Mouse (Mus musculus): ENCODE measurements around the gene Mnat1. TPM values are rescaled to one million over a fixed set of nuclear protein-coding genes. Genes with fewer than 3 reads are reported as not detected.

Gene Mnat1
- polyA plus RNA-seq, 1 experiment: 4.4 TPM

GRCm38 (mm10) chr12:73294884-73295283, 171.4 kb downstream of the Mnat1 start:
- H3K4me1 ChIP-seq (ENCODE audit: control insufficient read depth, insufficient read depth, low read length): no peaks in the 10 kb centered on the region
- no peak for TF ChIP-seq POLR2A (IDR thresholded peaks at IDR 0.05; ENCODE audit: control insufficient read depth, low read depth, low read length)
- TF ChIP-seq CTCF (IDR thresholded peaks at IDR 0.05; ENCODE audit: control insufficient read depth, insufficient read depth, insufficient replicate concordance, low read depth, low read length): no peak
- H3K27ac ChIP-seq (ENCODE audit: control insufficient read depth, insufficient read depth, low read depth, low read length): no peak overlapping the region

DNA sequence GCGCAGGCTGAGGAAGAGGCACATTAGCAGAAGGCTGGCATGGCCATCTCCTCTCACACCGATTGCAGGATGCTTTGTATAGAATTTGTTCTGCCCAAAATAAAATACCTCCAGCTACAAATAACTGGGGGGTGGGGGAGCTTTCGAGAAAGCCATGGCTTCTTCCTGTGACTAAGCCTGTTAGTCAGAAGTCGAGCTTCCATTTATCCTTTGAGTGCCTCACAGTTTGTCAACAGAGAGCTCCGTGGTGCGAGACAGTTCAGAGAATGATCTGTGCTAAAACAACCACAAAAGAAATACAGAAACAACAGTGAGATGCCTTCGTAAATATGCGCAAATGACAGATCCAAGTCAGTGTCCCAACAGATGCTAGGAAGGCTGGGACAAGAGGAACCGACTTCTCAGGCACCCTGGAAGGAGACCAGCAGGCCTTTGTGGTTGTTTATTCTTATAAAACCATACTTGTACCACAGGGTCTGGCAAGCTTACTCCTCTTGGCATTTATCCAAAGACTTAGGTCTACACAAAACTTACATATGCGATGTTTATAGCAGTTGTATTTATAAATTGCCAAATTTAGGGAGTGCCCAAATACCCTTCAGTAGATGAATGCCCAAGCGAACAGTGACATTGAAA, 172.1 kb downstream of the Mnat1 start:
- Histone ChIP-seq H3K27ac (ENCODE audit: control insufficient read depth, insufficient read depth, low read depth, low read length) (no peak overlapping the region), H3K36me3 (ENCODE audit: control insufficient read depth, insufficient read depth, low read length) (peaks cover 5% of the 10 kb centered on the region), H3K27me3 (ENCODE audit: control insufficient read depth, insufficient read depth, low read length) (no peaks in the 10 kb centered on the region), H3K4me3 (ENCODE audit: control insufficient read depth, low read depth, low read length) (no peak overlapping the region), H3K4me1 (ENCODE audit: control insufficient read depth, insufficient read depth, low read length) (no peaks in the 10 kb centered on the region)
- TF ChIP-seq CTCF (IDR thresholded peaks at IDR 0.05; ENCODE audit: control insufficient read depth, insufficient read depth, insufficient replicate concordance, low read depth, low read length) (no peak), POLR2A (IDR thresholded peaks at IDR 0.05; ENCODE audit: control insufficient read depth, low read depth, low read length) (no peak)

More at GRCm38 (mm10) chr12:73294884-73295283, 171.4 kb downstream of the Mnat1 start:
- Histone ChIP-seq H3K27me3 (ENCODE audit: control insufficient read depth, insufficient read depth, low read length) (no peaks in the 10 kb centered on the region), H3K36me3 (ENCODE audit: control insufficient read depth, insufficient read depth, low read length) (peaks cover 5% of the 10 kb centered on the region), H3K4me3 (ENCODE audit: control insufficient read depth, low read depth, low read length) (no peak overlapping the region)

GRCm38 (mm10) chr12:73298621-73299020, 175.1 kb downstream of the Mnat1 start:
- H3K36me3 ChIP-seq (ENCODE audit: control insufficient read depth, insufficient read depth, low read length): peaks cover 4% of the 10 kb centered on the region
- H3K4me3 ChIP-seq (ENCODE audit: control insufficient read depth, low read depth, low read length): no peak overlapping the region
- no peaks in the 10 kb centered on the region for H3K27me3 ChIP-seq (ENCODE audit: control insufficient read depth, insufficient read depth, low read length)
- no peaks in the 10 kb centered on the region for H3K4me1 ChIP-seq (ENCODE audit: control insufficient read depth, insufficient read depth, low read length)
- no peak overlapping the region for H3K27ac ChIP-seq (ENCODE audit: control insufficient read depth, insufficient read depth, low read depth, low read length)
- TF ChIP-seq POLR2A (IDR thresholded peaks at IDR 0.05; ENCODE audit: control insufficient read depth, low read depth, low read length) (no peak), CTCF (IDR thresholded peaks at IDR 0.05; ENCODE audit: control insufficient read depth, insufficient read depth, insufficient replicate concordance, low read depth, low read length) (no peak)

- no peaks in the 10 kb centered on the region for H3K27me3 ChIP-seq (ENCODE audit: control insufficient read depth, insufficient read depth, low read length)
- no peak overlapping the region for H3K4me3 ChIP-seq (ENCODE audit: control insufficient read depth, low read depth, low read length)
- no peak for TF ChIP-seq CTCF (IDR thresholded peaks at IDR 0.05; ENCODE audit: control insufficient read depth, insufficient read depth, insufficient replicate concordance, low read depth, low read length)
- no peak for TF ChIP-seq POLR2A (IDR thresholded peaks at IDR 0.05; ENCODE audit: control insufficient read depth, low read depth, low read length)
- no peaks in the 10 kb centered on the region; the same call in 1 of the 2 replicates for H3K36me3 ChIP-seq (ENCODE audit: control insufficient read depth, insufficient read depth, low read length)
- H3K27ac ChIP-seq (ENCODE audit: control insufficient read depth, insufficient read depth, low read depth, low read length): no peak overlapping the region
- H3K4me1 ChIP-seq (ENCODE audit: control insufficient read depth, insufficient read depth, low read length): no peaks in the 10 kb centered on the region
Measured at GRCm38 (mm10) chr12:73300531-73300930, 177.0 kb downstream of the Mnat1 start.

DNA sequence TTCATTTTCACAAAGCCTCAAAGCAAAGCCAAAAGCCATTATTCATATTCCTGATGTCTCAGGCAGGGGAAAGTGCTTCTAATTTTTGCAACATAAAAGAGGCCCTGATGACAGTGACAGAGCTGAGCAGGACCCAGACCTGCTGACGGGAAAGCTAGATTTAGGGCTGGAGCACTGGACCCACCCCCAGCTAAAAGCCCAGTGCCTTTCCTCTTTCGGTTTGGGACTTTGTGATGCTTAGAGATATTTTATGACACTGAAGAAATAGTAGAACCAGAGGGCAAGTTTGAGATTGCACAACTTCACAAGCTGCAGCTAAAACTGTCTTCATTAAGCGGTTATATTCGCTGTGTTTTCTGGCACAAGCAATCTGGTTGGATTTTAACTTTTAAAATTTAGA, 181.1 kb downstream of the Mnat1 start:
- H3K4me1 ChIP-seq (ENCODE audit: control insufficient read depth, insufficient read depth, low read length): no peaks in the 10 kb centered on the region
- H3K27ac ChIP-seq (ENCODE audit: control insufficient read depth, insufficient read depth, low read depth, low read length): no peak overlapping the region
- H3K4me3 ChIP-seq (ENCODE audit: control insufficient read depth, low read depth, low read length): no peak overlapping the region
- TF ChIP-seq CTCF (IDR thresholded peaks at IDR 0.05; ENCODE audit: control insufficient read depth, insufficient read depth, insufficient replicate concordance, low read depth, low read length) (no peak), POLR2A (IDR thresholded peaks at IDR 0.05; ENCODE audit: control insufficient read depth, low read depth, low read length) (no peak)
- no peaks in the 10 kb centered on the region; the same call in 1 of the 2 replicates for H3K36me3 ChIP-seq (ENCODE audit: control insufficient read depth, insufficient read depth, low read length)
- no peaks in the 10 kb centered on the region for H3K27me3 ChIP-seq (ENCODE audit: control insufficient read depth, insufficient read depth, low read length)

GRCm38 (mm10) chr12:73307750-73308149, 184.2 kb downstream of the Mnat1 start:
- H3K4me3 ChIP-seq (ENCODE audit: control insufficient read depth, low read depth, low read length): no peak overlapping the region
- H3K4me1 ChIP-seq (ENCODE audit: control insufficient read depth, insufficient read depth, low read length): no peaks in the 10 kb centered on the region
- TF ChIP-seq POLR2A (IDR thresholded peaks at IDR 0.05; ENCODE audit: control insufficient read depth, low read depth, low read length): no peak
- TF ChIP-seq CTCF (IDR thresholded peaks at IDR 0.05; ENCODE audit: control insufficient read depth, insufficient read depth, insufficient replicate concordance, low read depth, low read length): no peak

GRCm38 (mm10) chr12:73308711-73309110, 185.2 kb downstream of the Mnat1 start:
- TF ChIP-seq POLR2A (IDR thresholded peaks at IDR 0.05; ENCODE audit: control insufficient read depth, low read depth, low read length) (no peak), CTCF (IDR thresholded peaks at IDR 0.05; ENCODE audit: control insufficient read depth, insufficient read depth, insufficient replicate concordance, low read depth, low read length) (no peak)
- no peaks in the 10 kb centered on the region; the same call in 1 of the 2 replicates for H3K36me3 ChIP-seq (ENCODE audit: control insufficient read depth, insufficient read depth, low read length)

More at GRCm38 (mm10) chr12:73307750-73308149, 184.2 kb downstream of the Mnat1 start:
- Histone ChIP-seq H3K27me3 (ENCODE audit: control insufficient read depth, insufficient read depth, low read length) (no peaks in the 10 kb centered on the region), H3K36me3 (ENCODE audit: control insufficient read depth, insufficient read depth, low read length) (no peaks in the 10 kb centered on the region; the same call in 1 of the 2 replicates), H3K27ac (ENCODE audit: control insufficient read depth, insufficient read depth, low read depth, low read length) (no peak overlapping the region)

More at GRCm38 (mm10) chr12:73308711-73309110, 185.2 kb downstream of the Mnat1 start:
- Histone ChIP-seq H3K27ac (ENCODE audit: control insufficient read depth, insufficient read depth, low read depth, low read length) (no peak overlapping the region), H3K4me1 (ENCODE audit: control insufficient read depth, insufficient read depth, low read length) (no peaks in the 10 kb centered on the region), H3K27me3 (ENCODE audit: control insufficient read depth, insufficient read depth, low read length) (no peaks in the 10 kb centered on the region), H3K4me3 (ENCODE audit: control insufficient read depth, low read depth, low read length) (no peak overlapping the region)
